Mouse (Mus musculus): ENCODE measurements around the gene Wdr27. TPM values are rescaled to one million over a fixed set of nuclear protein-coding genes. Genes with fewer than 3 reads are reported as not detected.

Wdr27 gene
- polyA plus RNA-seq, 1 experiment from 2014 or later: 1.6 TPM

- Histone ChIP-seq H3K9me3 (replicated peaks) (no peaks in the 10 kb centered on the region), H3K4me1 (no peaks in the 10 kb centered on the region), H3K9ac (no peak overlapping the region), H3K4me2 (no peak overlapping the region), H3K27ac (no peak overlapping the region), H3K4me3 (no peak overlapping the region), H3K27me3 (replicated peaks) (no peaks in the 10 kb centered on the region), H3K36me3 (no peaks in the 10 kb centered on the region)
- ATAC-seq: no peak
- 72% methylated on average over 7 of the region's 7 CpGs for WGBS (ENCODE audit: insufficient replicate concordance)
These were observed 136.2 kb downstream of the Wdr27 start for GRCm38 (mm10) chr17:14806808-14807207.

- no peaks in the 10 kb centered on the region for H3K4me1 ChIP-seq
- H3K4me2 ChIP-seq: no peak overlapping the region
- no peak overlapping the region for H3K27ac ChIP-seq
- H3K9ac ChIP-seq: no peak overlapping the region
- ATAC-seq: no peak
- H3K27me3 ChIP-seq (replicated peaks): no peaks in the 10 kb centered on the region
- no peak overlapping the region for H3K4me3 ChIP-seq
- WGBS (ENCODE audit: insufficient replicate concordance): 54% methylated on average over 4 of the region's 4 CpGs
- H3K36me3 ChIP-seq: no peaks in the 10 kb centered on the region
- H3K9me3 ChIP-seq (replicated peaks): no peaks in the 10 kb centered on the region
These were observed 143.7 kb downstream of the Wdr27 start for GRCm38 (mm10) chr17:14799243-14799642.

GRCm38 (mm10) chr17:14795074-14795473, 147.9 kb downstream of the Wdr27 start:
- ATAC-seq: no peak
- Histone ChIP-seq H3K4me3 (no peak overlapping the region), H3K4me2 (no peak overlapping the region), H3K9me3 (replicated peaks) (no peaks in the 10 kb centered on the region; the same call in 1 of the 2 replicates), H3K9ac (no peak overlapping the region), H3K27ac (no peak overlapping the region), H3K36me3 (no peaks in the 10 kb centered on the region), H3K27me3 (replicated peaks) (no peaks in the 10 kb centered on the region), H3K4me1 (no peaks in the 10 kb centered on the region)
- WGBS (ENCODE audit: insufficient replicate concordance): 76% methylated on average over 4 of the region's 4 CpGs

- no peak overlapping the region for H3K9ac ChIP-seq
- H3K4me3 ChIP-seq: no peak overlapping the region
- no peak overlapping the region for H3K4me2 ChIP-seq
- H3K36me3 ChIP-seq: no peaks in the 10 kb centered on the region
- ATAC-seq: no peak
- H3K9me3 ChIP-seq (replicated peaks): no peaks in the 10 kb centered on the region
- no peaks in the 10 kb centered on the region for H3K27me3 ChIP-seq (replicated peaks)
- H3K27ac ChIP-seq: no peak overlapping the region
- no peaks in the 10 kb centered on the region for H3K4me1 ChIP-seq
- WGBS (ENCODE audit: insufficient replicate concordance): 72% methylated on average over 5 of the region's 5 CpGs
These were observed 163.6 kb downstream of the Wdr27 start for GRCm38 (mm10) chr17:14779356-14779755.

- 50% methylated on average over 4 of the region's 4 CpGs for WGBS (ENCODE audit: insufficient replicate concordance)
- no peaks in the 10 kb centered on the region for H3K27me3 ChIP-seq (replicated peaks)
- H3K4me1 ChIP-seq: no peaks in the 10 kb centered on the region
- no peak overlapping the region for H3K27ac ChIP-seq
- ATAC-seq: no peak
- H3K4me3 ChIP-seq: no peak overlapping the region
- H3K9ac ChIP-seq: no peak overlapping the region
- H3K4me2 ChIP-seq: no peak overlapping the region
- H3K9me3 ChIP-seq (replicated peaks): no peaks in the 10 kb centered on the region
- H3K36me3 ChIP-seq: no peaks in the 10 kb centered on the region
These were observed 171.6 kb downstream of the Wdr27 start for GRCm38 (mm10) chr17:14771339-14771738.

GRCm38 (mm10) chr17:14770377-14770776, 172.6 kb downstream of the Wdr27 start:
- Histone ChIP-seq H3K4me2 (no peak overlapping the region), H3K9ac (no peak overlapping the region), H3K27me3 (replicated peaks) (no peaks in the 10 kb centered on the region), H3K9me3 (replicated peaks) (no peaks in the 10 kb centered on the region), H3K27ac (no peak overlapping the region), H3K4me1 (no peaks in the 10 kb centered on the region), H3K4me3 (no peak overlapping the region), H3K36me3 (no peaks in the 10 kb centered on the region)
- 46% methylated on average over 5 of the region's 5 CpGs for WGBS (ENCODE audit: insufficient replicate concordance)
- ATAC-seq: no peak

Other genes starting within 250 kb of the Wdr27 start
- 0.84 and 0.98 TPM in 2 replicates for gene Thbs2, start 248.9 kb downstream of the Wdr27 start, polyA plus RNA-seq (2016; fragmentation: Nextera tagmentation; extraction: Ambion mirVana)
- gene 1600012H06Rik, start within 50 bp of the Wdr27 start, polyA plus RNA-seq (2016; fragmentation: Nextera tagmentation; extraction: Ambion mirVana): 13.7 and 15.3 TPM in 2 replicates
- gene Phf10, start 18.1 kb upstream of the Wdr27 start, polyA plus RNA-seq (2016; fragmentation: Nextera tagmentation; extraction: Ambion mirVana): 119 TPM in 2 replicates
- gene 9030025P20Rik, start 35.3 kb upstream of the Wdr27 start, polyA plus RNA-seq (2016; fragmentation: Nextera tagmentation; extraction: Ambion mirVana): 6.2 and 7.1 TPM in 2 replicates
- gene Gm3417, start 35.6 kb upstream of the Wdr27 start, polyA plus RNA-seq (2016; fragmentation: Nextera tagmentation; extraction: Ambion mirVana): 0.97 and 2.9 TPM in 2 replicates
- gene Gm3435, start 67.0 kb upstream of the Wdr27 start, polyA plus RNA-seq (2016; fragmentation: Nextera tagmentation; extraction: Ambion mirVana): 4.2 and 4.9 TPM in 2 replicates
- 48.1 and 48.2 TPM in 2 replicates for gene Ermard, start 98.0 kb upstream of the Wdr27 start, polyA plus RNA-seq (2016; fragmentation: Nextera tagmentation; extraction: Ambion mirVana)
- gene Tcte3, start 98.3 kb upstream of the Wdr27 start, polyA plus RNA-seq (2016; fragmentation: Nextera tagmentation; extraction: Ambion mirVana): 3.1 and 3.5 TPM in 2 replicates
- gene Gm3448, start 98.4 kb upstream of the Wdr27 start, polyA plus RNA-seq (2016; fragmentation: Nextera tagmentation; extraction: Ambion mirVana): 4.1 and 5.0 TPM in 2 replicates